In genomic region chr7:49758934-49759571, GRCm38 (mm10) we compare ENCODE assay signal across 7 mouse cellular contexts. TPM values are rescaled to one million over a fixed set of nuclear protein-coding genes. Genes with fewer than 3 reads are reported as not detected.
A peak's percentile ranks its signal among the peaks of the same experiment; 100 is the strongest.
DNase-seq lines count a peak whose midpoint lies in the region; ATAC-seq and TF ChIP-seq lines count a peak whose summit lies in the region.

Gene Htatip2 (plus strand): TSS chr7:49759115.

- H3K9me3 ChIP-seq in ES-E14 (ENCODE audit: control insufficient read depth, insufficient read depth, low read depth, low read length), result no peaks in the 10 kb centered on the region
- H3K9me3 ChIP-seq in hindbrain, embryonic 11.5 days (ENCODE audit: control insufficient read depth, low read length), result no peaks in the 10 kb centered on the region

- H3K4me2 ChIP-seq in hindbrain, embryonic 11.5 days (replicated peaks; ENCODE audit: low read depth, low read length), result peak within 1 kb of the TSS; percentile 72

- peaks cover 31% of the 10 kb centered on the region for H3K27me3 ChIP-seq in hindbrain, embryonic 11.5 days (ENCODE audit: control insufficient read depth, insufficient read depth, low read length)

- no peak within 1 kb of the TSS for H3K27ac ChIP-seq in ES-E14 (ENCODE audit: insufficient read depth, low read depth, low read length, poor library complexity, severe bottlenecking)
- H3K27ac ChIP-seq in bone marrow macrophage, adult 2 months (ENCODE audit: insufficient read depth, low read depth, low read length), result peak within 1 kb of the TSS; percentile 21; the same call in 1 of the 2 replicates
- no peak within 1 kb of the TSS for H3K27ac ChIP-seq in hindbrain, embryonic 11.5 days (ENCODE audit: low read depth, low read length)

- TF ChIP-seq CTCF in bone marrow macrophage, adult 2 months (IDR thresholded peaks at IDR 0.05; ENCODE audit: low read depth, low read length), result no peak

- TF ChIP-seq POLR2A in bone marrow macrophage, adult 2 months (IDR thresholded peaks at IDR 0.05; ENCODE audit: borderline replicate concordance, low read depth, low read length), result no peak

- DNase-seq in ES-E14 (ENCODE audit: low read depth, low spot score), result no peak
- DNase-seq in frontal cortex, adult 2 months (ENCODE audit: extremely low spot score in 1 of 2, low spot score in 1 of 2), result peak in 1 of 2 experiments; percentile 53
- peak; percentile 44 for DNase-seq in hindbrain, embryonic 11.5 days (ENCODE audit: low spot score)
- DNase-seq in layer of hippocampus, postnatal 25 days (ENCODE audit: extremely low spot score in 1 of 2, low spot score in 1 of 2), result peak; percentile 28 to 42
- DNase-seq in spleen, adult 18-20 months, result peak; percentile 60 to 74

- peak within 1 kb of the TSS; percentile 18; the same call in 1 of the 2 replicates for H3K9ac ChIP-seq in ES-E14 (ENCODE audit: insufficient read depth, low read depth, low read length, poor library complexity, severe bottlenecking)
- peak within 1 kb of the TSS; percentile 45 for H3K9ac ChIP-seq in hindbrain, embryonic 11.5 days (ENCODE audit: low read depth, low read length)

- WGBS in hindbrain, embryonic 11.5 days, result 2% methylated on average over 18 of the region's 42 CpGs

- H3K4me3 ChIP-seq in ES-E14 (ENCODE audit: insufficient read depth in 1 of 2, low read depth in 1 of 2, low read length in 2 of 2, poor library complexity in 1 of 2, severe bottlenecking in 1 of 2), result peak within 1 kb of the TSS; percentile 65 to 73
- H3K4me3 ChIP-seq in bone marrow macrophage, adult 2 months (ENCODE audit: insufficient read depth, low read length), result peak within 1 kb of the TSS; percentile 93
- peak within 1 kb of the TSS; percentile 39 for H3K4me3 ChIP-seq in hindbrain, embryonic 11.5 days (ENCODE audit: low read depth, low read length)

- peaks cover 4% of the 10 kb centered on the region in 2 experiments; a peak in 2 of 4 replicates for H3K4me1 ChIP-seq in ES-E14 (ENCODE audit: control insufficient read depth in 2 of 2, insufficient read depth in 2 of 2, low read length in 2 of 2, poor library complexity in 1 of 2)
- peaks cover 34% of the 10 kb centered on the region for H3K4me1 ChIP-seq in bone marrow macrophage, adult 2 months (ENCODE audit: control insufficient read depth, insufficient read depth, low read length)
- peaks cover 5% of the 10 kb centered on the region; the same call in 1 of the 2 replicates for H3K4me1 ChIP-seq in hindbrain, embryonic 11.5 days (replicated peaks; ENCODE audit: control insufficient read depth, insufficient read depth, low read length)

- H3K36me3 ChIP-seq in ES-E14 (ENCODE audit: control insufficient read depth, insufficient read depth, low read length, poor library complexity, severe bottlenecking), result no peaks in the 10 kb centered on the region
- H3K36me3 ChIP-seq in hindbrain, embryonic 11.5 days (ENCODE audit: control insufficient read depth, insufficient read depth, low read length), result no peaks in the 10 kb centered on the region

- ATAC-seq in hindbrain, embryonic 11.5 days (ENCODE audit: low FRiP score), result peak; percentile 59
- ATAC-seq in megakaryocyte, adult 5-6 weeks (ENCODE audit: poor library complexity, severe bottlenecking), result peak; percentile 93

- in situ Hi-C loops in ES-E14 (cut with MboI; ENCODE audit: low sequenced_read_pairs in 2 of 2, unreplicated experiment in 2 of 2), result loop anchor here in 1 of 2 experiments (10.0 kb wide), 1 partner anchor 144 kb away; no protein-coding TSS in a partner anchor

TF ChIP-seq in ES-E14, 5 proteins besides CTCF, POLR2A, EP300 and RAD21:
- TF ChIP-seq ZNF384 (IDR thresholded peaks at IDR 0.05; ENCODE audit: low read depth, low read length) (no peak), MAFK (IDR thresholded peaks at IDR 0.05; ENCODE audit: insufficient read depth, low read depth, low read length) (peak; percentile 52), ZC3H11A (IDR thresholded peaks at IDR 0.05; ENCODE audit: borderline replicate concordance, low read depth, low read length) (no peak), HCFC1 (IDR thresholded peaks at IDR 0.05; ENCODE audit: borderline replicate concordance, insufficient read depth, low read length) (no peak), CHD2 (IDR thresholded peaks at IDR 0.05; ENCODE audit: low read depth, low read length) (no peak)
TF ChIP-seq in ES-E14: peak in this region for 1.

RNA-seq across cellular contexts. Expression of gene Htatip2, which starts in this region (rescaled TPM):
- total RNA-seq in ES-E14 (2012; rRNA removed), result 1.2 and 2.8 TPM in 2 replicates
- polyA plus RNA-seq in bone marrow macrophage, adult 2 months (2012; ENCODE audit: insufficient read depth, insufficient read length, missing spikeins), result 54.7 and 55.4 TPM in 2 replicates
- polyA plus RNA-seq in frontal cortex, adult 2 months (2012; rRNA removed), result 9.1 and 10.3 TPM in 2 replicates
- polyA plus RNA-seq in hindbrain, embryonic 11.5 days (2014; fragmentation: Nextera tagmentation; extraction: Ambion mirVana), result 3.3 and 4.4 TPM in 2 replicates
- total RNA-seq in layer of hippocampus, postnatal 25 days (2021), result 1 to 10 TPM; 9.5 to 9.8 TPM
- total RNA-seq in megakaryocyte, adult 5-6 weeks (2015), result 27.5 and 28.2 TPM in 2 replicates
- 24.7 and 33.0 TPM in 2 replicates for total RNA-seq in megakaryocyte, adult 5-6 weeks (2017)

Comparison
In these comparisons a context has a peak if more than half of its experiments do, and no peak if none do; other contexts are left out.
1. H3K4me3 ChIP-seq: peak in every context shown above with its lines; median percentile 93 in bone marrow macrophage, adult 2 months; 69 in ES-E14; 39 in hindbrain, embryonic 11.5 days.